Mouse (Mus musculus): Measurements from ENCODE around the gene D17H6S53E. TPM values are rescaled to one million over a fixed set of nuclear protein-coding genes. Genes with fewer than 3 reads are reported as not detected.

D17H6S53E gene
- polyA plus RNA-seq, 1 experiment from 2014 or later: 10.5 TPM

DNA sequence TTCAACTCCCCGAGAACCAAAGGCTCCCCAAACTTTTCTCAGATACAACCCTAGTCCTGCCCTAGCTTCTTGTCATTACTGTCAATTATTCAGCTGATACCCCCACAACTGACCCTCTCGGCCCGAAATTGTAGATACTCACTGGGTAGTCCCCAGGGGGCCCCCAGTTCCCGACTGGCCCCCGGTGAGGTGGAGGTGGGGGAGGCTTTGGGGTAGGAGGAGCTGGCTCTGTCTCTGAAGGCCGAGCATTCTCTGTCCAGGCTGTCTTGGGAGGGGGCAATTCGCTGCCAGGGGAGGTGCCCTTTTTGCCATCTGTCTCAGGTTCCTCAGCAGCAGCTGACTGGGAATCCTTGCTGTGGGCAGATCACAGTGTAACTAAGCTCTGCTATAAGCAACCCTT lies 33.5 kb downstream of the D17H6S53E start:
- no peak overlapping the region for H3K4me3 ChIP-seq (replicated peaks; ENCODE audit: low read depth, low read length)
- H3K36me3 ChIP-seq (ENCODE audit: insufficient read depth, low read length): peaks cover 74% of the 10 kb centered on the region
- H3K9me3 ChIP-seq (replicated peaks; ENCODE audit: low read length): no peaks in the 10 kb centered on the region
- ATAC-seq (replicated peaks; ENCODE audit: low FRiP score, low read depth) (no peak), DNase-seq (ENCODE audit: low spot score) (no peak)
- no peak overlapping the region for H3K4me2 ChIP-seq (ENCODE audit: low read length)
- WGBS: 67% methylated on average over 7 of the region's 7 CpGs
- H3K27me3 ChIP-seq (ENCODE audit: insufficient read depth, low read length): no peaks in the 10 kb centered on the region
- peaks cover 17% of the 10 kb centered on the region; the same call in 1 of the 2 replicates for H3K4me1 ChIP-seq (replicated peaks; ENCODE audit: insufficient read depth, low read length)
- no peak overlapping the region for H3K9ac ChIP-seq (ENCODE audit: low read depth, low read length)
- TF ChIP-seq CTCF (IDR thresholded peaks at IDR 0.05; ENCODE audit: low read depth): no peak
- no peak overlapping the region for H3K27ac ChIP-seq

- H3K4me1 ChIP-seq (replicated peaks; ENCODE audit: insufficient read depth, low read length): peaks cover 23% of the 10 kb centered on the region; the same call in 1 of the 2 replicates
- peaks cover 57% of the 10 kb centered on the region for H3K36me3 ChIP-seq (ENCODE audit: insufficient read depth, low read length)
- 70% methylated on average over 11 of the region's 11 CpGs for WGBS
- DNase-seq (ENCODE audit: low spot score) (no peak), ATAC-seq (replicated peaks; ENCODE audit: low FRiP score, low read depth) (no peak)
- H3K9me3 ChIP-seq (replicated peaks; ENCODE audit: low read length): no peaks in the 10 kb centered on the region
- H3K4me2 ChIP-seq (ENCODE audit: low read length): no peak overlapping the region
- TF ChIP-seq CTCF (IDR thresholded peaks at IDR 0.05; ENCODE audit: low read depth): no peak
- no peak overlapping the region for H3K27ac ChIP-seq
- H3K4me3 ChIP-seq (replicated peaks; ENCODE audit: low read depth, low read length): no peak overlapping the region
- 0 out of 2 replicates have a peak overlapping the region, but pooled peaks have one; percentile 18 for H3K9ac ChIP-seq (ENCODE audit: low read depth, low read length)
- H3K27me3 ChIP-seq (ENCODE audit: insufficient read depth, low read length): no peaks in the 10 kb centered on the region
Observed at GRCm38 (mm10) chr17:35161421-35161820, 35.2 kb downstream of the D17H6S53E start.

DNA sequence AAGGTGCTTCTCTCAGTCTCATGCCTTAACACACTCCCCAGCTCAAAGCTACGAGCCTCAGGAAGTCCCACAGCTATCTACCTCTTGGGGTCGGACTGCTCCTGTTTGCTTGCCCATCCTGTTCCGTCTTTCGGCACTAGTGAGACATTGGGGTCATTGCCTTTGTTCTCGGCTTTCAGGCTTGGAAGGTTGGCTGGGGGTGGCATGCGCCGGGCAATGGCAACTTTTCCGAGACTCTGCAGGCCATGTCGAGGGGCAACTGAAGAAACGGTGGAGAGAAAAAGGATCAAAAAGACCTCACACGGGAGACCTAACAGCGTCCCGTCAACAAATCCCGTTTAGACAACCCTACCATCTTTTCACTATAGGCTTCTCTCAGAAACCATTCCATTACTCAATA lies 35.9 kb downstream of the D17H6S53E start:
- H3K9me3 ChIP-seq (replicated peaks; ENCODE audit: low read length): no peaks in the 10 kb centered on the region
- DNase-seq (ENCODE audit: low spot score) (no peak), ATAC-seq (replicated peaks; ENCODE audit: low FRiP score, low read depth) (no peak)
- H3K36me3 ChIP-seq (ENCODE audit: insufficient read depth, low read length): peaks cover 50% of the 10 kb centered on the region
- peak overlapping the region; percentile 100; the same call in 1 of the 2 replicates for H3K4me3 ChIP-seq (replicated peaks; ENCODE audit: low read depth, low read length)
- H3K27ac ChIP-seq: no peak overlapping the region
- H3K27me3 ChIP-seq (ENCODE audit: insufficient read depth, low read length): no peaks in the 10 kb centered on the region
- 35% methylated on average over 14 of the region's 14 CpGs for WGBS
- peak overlapping the region; percentile 82 for H3K4me2 ChIP-seq (ENCODE audit: low read length)
- H3K9ac ChIP-seq (ENCODE audit: low read depth, low read length): peak overlapping the region; percentile 99; the same call in 1 of the 2 replicates
- no peak for TF ChIP-seq CTCF (IDR thresholded peaks at IDR 0.05; ENCODE audit: low read depth)
- peaks cover 23% of the 10 kb centered on the region; the same call in 1 of the 2 replicates for H3K4me1 ChIP-seq (replicated peaks; ENCODE audit: insufficient read depth, low read length)

GRCm38 (mm10) chr17:35162730-35163129 lies 36.6 kb downstream of the D17H6S53E start:
- DNase-seq (ENCODE audit: low spot score): no peak

GRCm38 (mm10) chr17:35163326-35164081 lies 37.3 kb downstream of the D17H6S53E start:
- TF ChIP-seq CTCF (IDR thresholded peaks at IDR 0.05; ENCODE audit: low read depth): no peak
- ATAC-seq (replicated peaks; ENCODE audit: low FRiP score, low read depth) (no peak), DNase-seq (ENCODE audit: low spot score) (peak; percentile 35)
- Histone ChIP-seq H3K4me2 (ENCODE audit: low read length) (peak overlapping the region; percentile 82), H3K4me1 (replicated peaks; ENCODE audit: insufficient read depth, low read length) (peaks cover 23% of the 10 kb centered on the region; the same call in 1 of the 2 replicates), H3K9me3 (replicated peaks; ENCODE audit: low read length) (no peaks in the 10 kb centered on the region), H3K36me3 (ENCODE audit: insufficient read depth, low read length) (peaks cover 36% of the 10 kb centered on the region), H3K4me3 (replicated peaks; ENCODE audit: low read depth, low read length) (peak overlapping the region; percentile 100), H3K9ac (ENCODE audit: low read depth, low read length) (peak overlapping the region; percentile 99), H3K27ac (peak overlapping the region; percentile 98), H3K27me3 (ENCODE audit: insufficient read depth, low read length) (no peaks in the 10 kb centered on the region)
- 2% methylated on average over 8 of the region's 8 CpGs for WGBS

More at GRCm38 (mm10) chr17:35162730-35163129, 36.6 kb downstream of the D17H6S53E start:
- Histone ChIP-seq H3K4me3 (replicated peaks; ENCODE audit: low read depth, low read length) (peak overlapping the region; percentile 100), H3K9ac (ENCODE audit: low read depth, low read length) (peak overlapping the region; percentile 99), H3K9me3 (replicated peaks; ENCODE audit: low read length) (no peaks in the 10 kb centered on the region), H3K4me1 (replicated peaks; ENCODE audit: insufficient read depth, low read length) (peaks cover 23% of the 10 kb centered on the region; the same call in 1 of the 2 replicates), H3K27me3 (ENCODE audit: insufficient read depth, low read length) (no peaks in the 10 kb centered on the region), H3K27ac (no peak overlapping the region), H3K36me3 (ENCODE audit: insufficient read depth, low read length) (peaks cover 44% of the 10 kb centered on the region), H3K4me2 (ENCODE audit: low read length) (peak overlapping the region; percentile 82)
- WGBS: 11% methylated on average over 12 of the region's 12 CpGs
- ATAC-seq (replicated peaks; ENCODE audit: low FRiP score, low read depth): no peak
- no peak for TF ChIP-seq CTCF (IDR thresholded peaks at IDR 0.05; ENCODE audit: low read depth)

DNA sequence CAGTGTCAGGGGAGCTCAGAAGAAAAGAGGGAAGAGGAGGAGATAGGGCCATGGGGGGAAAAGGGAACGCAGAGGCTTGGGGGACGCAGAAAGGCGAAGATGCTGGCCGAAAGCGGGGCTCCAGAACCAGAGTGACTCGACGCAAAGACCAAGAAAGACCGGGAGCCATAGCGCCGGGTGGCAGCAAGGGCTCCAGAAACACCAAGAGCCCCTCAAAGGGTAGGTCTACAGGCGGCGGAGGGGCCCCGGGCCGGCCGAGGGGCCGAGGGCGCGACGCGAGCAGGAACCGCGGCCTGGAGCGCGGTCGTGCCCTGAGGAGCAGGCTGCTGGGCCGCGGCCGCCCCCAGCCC lies 38.0 kb downstream of the D17H6S53E start:
- no peaks in the 10 kb centered on the region for H3K27me3 ChIP-seq (ENCODE audit: insufficient read depth, low read length)
- H3K4me2 ChIP-seq (ENCODE audit: low read length): peak overlapping the region; percentile 82
- H3K9me3 ChIP-seq (replicated peaks; ENCODE audit: low read length): no peaks in the 10 kb centered on the region
- peak overlapping the region; percentile 100 for H3K4me3 ChIP-seq (replicated peaks; ENCODE audit: low read depth, low read length)
- H3K36me3 ChIP-seq (ENCODE audit: insufficient read depth, low read length): peaks cover 29% of the 10 kb centered on the region
- H3K9ac ChIP-seq (ENCODE audit: low read depth, low read length): peak overlapping the region; percentile 99
- peaks cover 23% of the 10 kb centered on the region; the same call in 1 of the 2 replicates for H3K4me1 ChIP-seq (replicated peaks; ENCODE audit: insufficient read depth, low read length)
- ATAC-seq (replicated peaks; ENCODE audit: low FRiP score, low read depth): no peak
- TF ChIP-seq CTCF (IDR thresholded peaks at IDR 0.05; ENCODE audit: low read depth): no peak
- H3K27ac ChIP-seq: peak overlapping the region; percentile 98
- WGBS: under 1% methylated on average over 15 of the region's 28 CpGs
- DNase-seq (ENCODE audit: low spot score): peak; percentile 39
